Mouse (Mus musculus): Measurements from ENCODE around the gene Fermt3. TPM values are rescaled to one million over a fixed set of nuclear protein-coding genes. Genes with fewer than 3 reads are reported as not detected.

The Fermt3 gene
- 3.1 and 3.8 TPM in 2 replicates for polyA plus RNA-seq (2014; fragmentation: Nextera tagmentation; extraction: Ambion mirVana)

DNA sequence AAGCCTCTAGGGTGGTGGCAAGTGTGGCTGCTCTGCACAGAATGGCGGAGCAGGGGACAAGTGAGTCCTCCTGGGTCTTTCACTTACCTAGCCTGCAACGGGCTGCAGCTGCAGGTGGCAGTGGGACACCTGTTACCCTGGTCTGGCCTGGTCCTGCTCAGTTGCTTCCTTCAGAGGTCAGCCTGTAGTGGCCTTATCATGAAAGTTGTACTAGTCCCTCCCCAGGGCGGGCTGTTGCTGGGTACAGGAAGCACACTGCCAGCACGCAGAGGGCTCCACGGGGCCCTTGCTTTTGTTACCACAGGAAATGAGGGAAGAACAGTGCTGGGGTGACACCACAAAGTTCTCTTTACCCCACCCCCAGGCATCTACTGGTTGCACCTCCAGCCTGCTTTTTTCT, at the start of gene Fermt3:
Gene Fermt3, minus strand, starts transcription at position 279 of the 400 bp plus-strand sequence.
- no peaks in the 10 kb centered on the region for H3K9me3 ChIP-seq (ENCODE audit: control insufficient read depth, low read length)
- H3K4me1 ChIP-seq (replicated peaks; ENCODE audit: control insufficient read depth, insufficient read depth, low read length), result no peaks in the 10 kb centered on the region
- no peak within 1 kb of the TSS for H3K4me2 ChIP-seq (replicated peaks)
- no peak within 1 kb of the TSS for H3K27ac ChIP-seq
- no peak for DNase-seq (ENCODE audit: low spot score)
- WGBS, result 91% methylated on average over 5 of the region's 5 CpGs
- no peak within 1 kb of the TSS for H3K4me3 ChIP-seq (replicated peaks; ENCODE audit: low read length)
- peaks cover 61% of the 10 kb centered on the region for H3K36me3 ChIP-seq (replicated peaks; ENCODE audit: control insufficient read depth, insufficient read depth)
- no peak for ATAC-seq (ENCODE audit: low FRiP score)
- no peak within 1 kb of the TSS for H3K9ac ChIP-seq
- no peaks in the 10 kb centered on the region for H3K27me3 ChIP-seq (ENCODE audit: control insufficient read depth, insufficient read depth, low read length)

DNA sequence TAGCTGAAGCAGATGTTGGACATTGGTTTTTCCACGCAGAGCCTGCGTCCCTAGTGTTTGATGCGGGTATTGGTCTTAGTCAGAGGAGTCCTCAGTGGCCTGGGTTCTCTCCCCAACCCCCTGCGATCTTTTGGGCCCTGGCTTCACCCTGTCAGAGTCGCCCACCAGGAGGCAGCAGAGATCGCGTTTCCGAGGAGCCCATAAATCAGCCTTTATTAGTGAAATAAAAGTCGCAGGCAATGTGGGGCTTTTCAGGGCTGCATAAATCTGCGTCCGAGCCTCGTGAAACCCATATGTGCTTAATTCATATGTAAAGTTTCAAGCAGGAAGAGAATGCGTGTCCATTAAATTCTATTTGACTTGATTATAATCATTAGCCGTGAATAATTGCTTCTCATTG, 48.9 kb upstream of the Fermt3 start:
- Histone ChIP-seq H3K4me3 (replicated peaks; ENCODE audit: low read length) (no peak overlapping the region), H3K27me3 (ENCODE audit: control insufficient read depth, insufficient read depth, low read length) (no peaks in the 10 kb centered on the region; the same call in 1 of the 2 replicates), H3K9ac (no peak overlapping the region), H3K4me1 (replicated peaks; ENCODE audit: control insufficient read depth, insufficient read depth, low read length) (peaks cover 57% of the 10 kb centered on the region), H3K9me3 (ENCODE audit: control insufficient read depth, low read length) (no peaks in the 10 kb centered on the region), H3K4me2 (replicated peaks) (peak overlapping the region; percentile 23; the same call in 1 of the 2 replicates), H3K36me3 (replicated peaks; ENCODE audit: control insufficient read depth, insufficient read depth) (no peaks in the 10 kb centered on the region), H3K27ac (no peak overlapping the region)
- 2% methylated on average over 14 of the region's 14 CpGs for WGBS
- no peak; the same call in 1 of the 2 replicates for ATAC-seq (ENCODE audit: low FRiP score)
- DNase-seq (ENCODE audit: low spot score), result peak; percentile 89

DNA sequence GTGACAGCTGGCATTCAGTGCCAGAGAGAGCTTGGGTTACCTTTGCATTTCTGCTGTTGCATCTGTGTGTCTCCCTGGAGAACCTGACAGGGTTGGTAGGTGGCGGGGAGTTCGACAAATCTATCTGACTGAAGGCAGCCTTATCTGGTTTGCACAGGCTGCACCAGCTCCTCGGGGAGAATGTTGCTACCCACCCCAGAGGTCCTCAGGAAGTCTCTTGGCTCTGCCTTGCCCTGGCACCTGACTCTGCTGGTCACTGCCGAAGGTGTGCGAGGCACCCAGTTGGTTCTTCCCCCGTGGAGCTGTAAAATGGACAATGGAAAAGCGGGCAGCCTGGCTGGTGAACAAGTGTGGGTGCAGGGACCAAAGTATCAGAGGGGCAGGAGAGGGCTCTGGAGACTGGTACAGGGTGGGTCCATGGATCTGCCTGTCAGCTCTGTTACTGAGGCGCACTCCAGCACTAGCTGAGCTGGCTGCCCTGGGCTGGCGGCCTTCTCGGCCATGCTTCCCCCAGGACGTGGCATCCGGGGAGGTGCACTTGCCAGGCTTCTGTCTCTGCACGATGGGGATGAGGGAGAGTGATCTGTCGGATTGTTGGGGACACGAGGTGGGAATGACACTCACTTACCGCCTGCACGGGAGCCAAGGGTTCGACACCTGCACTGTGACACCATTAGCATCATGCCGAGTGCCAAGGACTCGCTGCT, 48.2 kb upstream of the Fermt3 start:
- Histone ChIP-seq H3K27ac (no peak overlapping the region), H3K4me3 (replicated peaks; ENCODE audit: low read length) (no peak overlapping the region), H3K4me1 (replicated peaks; ENCODE audit: control insufficient read depth, insufficient read depth, low read length) (peaks cover 55% of the 10 kb centered on the region), H3K36me3 (replicated peaks; ENCODE audit: control insufficient read depth, insufficient read depth) (no peaks in the 10 kb centered on the region), H3K9ac (no peak overlapping the region), H3K27me3 (ENCODE audit: control insufficient read depth, insufficient read depth, low read length) (no peaks in the 10 kb centered on the region; the same call in 1 of the 2 replicates), H3K4me2 (replicated peaks) (no peak overlapping the region), H3K9me3 (ENCODE audit: control insufficient read depth, low read length) (no peaks in the 10 kb centered on the region)
- ATAC-seq (ENCODE audit: low FRiP score) (no peak), DNase-seq (ENCODE audit: low spot score) (no peak)
- WGBS, result 48% methylated on average over 20 of the region's 20 CpGs

DNA sequence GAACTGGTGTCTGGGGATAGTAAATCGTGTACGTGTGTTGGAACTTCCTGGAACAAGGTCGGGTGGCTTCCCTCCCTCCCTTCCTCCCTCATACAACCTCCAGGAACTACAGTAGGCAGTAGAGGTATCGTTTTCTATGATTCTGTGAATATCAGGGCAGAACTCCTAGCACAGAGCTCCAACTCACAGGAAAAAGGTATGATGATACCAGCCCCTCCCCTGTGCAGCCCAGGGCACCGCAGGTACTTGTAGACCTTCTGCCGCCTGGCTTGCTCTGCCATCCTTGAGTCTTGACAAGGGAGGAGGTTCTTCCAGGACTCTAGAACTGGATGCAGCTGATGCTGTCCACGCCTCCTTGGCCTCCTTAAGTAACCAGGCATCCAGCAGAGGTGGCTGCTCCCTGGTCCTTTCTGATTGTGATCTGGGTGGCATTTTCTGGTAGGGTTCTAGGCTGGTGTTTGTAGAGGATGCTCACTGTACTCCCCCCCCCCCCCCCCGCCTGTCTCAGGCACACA, 47.6 kb upstream of the Fermt3 start:
- H3K9ac ChIP-seq, result no peak overlapping the region
- H3K27ac ChIP-seq, result no peak overlapping the region

DNA sequence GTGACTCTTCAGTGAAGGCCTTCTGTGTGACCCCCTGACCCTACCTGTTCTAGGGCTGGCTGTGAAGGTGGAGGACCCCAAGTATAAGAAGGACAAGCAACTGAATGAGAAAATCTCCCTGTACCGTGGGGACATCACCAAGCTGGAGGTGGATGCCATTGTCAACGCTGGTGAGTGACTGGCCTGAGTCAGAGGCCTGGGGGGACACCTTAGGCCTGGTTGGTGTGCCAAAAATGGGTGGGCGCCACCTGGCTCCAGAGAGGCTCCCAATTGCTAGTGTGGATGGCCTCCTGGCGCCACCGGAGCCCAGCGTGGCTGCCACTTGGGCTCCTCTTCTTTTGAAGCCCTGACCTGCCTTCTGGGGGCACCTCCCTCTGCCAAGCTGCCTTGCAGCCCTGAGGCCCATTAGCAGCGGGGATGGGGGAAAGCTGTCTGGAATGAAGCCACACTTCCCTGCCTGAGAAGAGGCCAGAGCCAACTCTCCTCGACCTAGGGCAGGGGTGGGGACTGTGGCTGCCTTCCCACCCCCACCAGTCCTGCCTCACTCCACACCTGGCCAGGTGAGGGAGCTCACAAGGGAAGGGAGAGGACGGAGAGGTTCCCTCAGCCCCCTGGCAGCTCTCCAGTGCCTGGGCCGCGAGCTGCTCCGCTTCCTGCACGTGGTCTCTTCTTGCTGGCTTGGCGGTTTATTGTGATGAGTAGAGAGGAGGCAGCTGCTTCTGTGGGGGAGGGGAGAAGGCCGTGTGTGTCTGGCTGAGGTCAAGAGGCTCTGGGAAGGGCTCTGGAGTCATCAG, 47.0 kb upstream of the Fermt3 start:
- Histone ChIP-seq H3K4me1 (replicated peaks; ENCODE audit: control insufficient read depth, insufficient read depth, low read length) (peaks cover 47% of the 10 kb centered on the region), H3K4me2 (replicated peaks) (no peak overlapping the region), H3K9ac (0 out of 2 replicates have a peak overlapping the region, but pooled peaks have one; percentile 21), H3K27ac (no peak overlapping the region), H3K36me3 (replicated peaks; ENCODE audit: control insufficient read depth, insufficient read depth) (no peaks in the 10 kb centered on the region), H3K9me3 (ENCODE audit: control insufficient read depth, low read length) (no peaks in the 10 kb centered on the region), H3K4me3 (replicated peaks; ENCODE audit: low read length) (no peak overlapping the region), H3K27me3 (ENCODE audit: control insufficient read depth, insufficient read depth, low read length) (no peaks in the 10 kb centered on the region; the same call in 1 of the 2 replicates)
- ATAC-seq (ENCODE audit: low FRiP score) (no peak), DNase-seq (ENCODE audit: low spot score) (peak; percentile 53)
- WGBS, result 29% methylated on average over 15 of the region's 15 CpGs

More for the DNA sequence above, 47.6 kb upstream of the Fermt3 start:
- no peaks in the 10 kb centered on the region; the same call in 1 of the 2 replicates for H3K27me3 ChIP-seq (ENCODE audit: control insufficient read depth, insufficient read depth, low read length)
- no peak overlapping the region for H3K4me3 ChIP-seq (replicated peaks; ENCODE audit: low read length)
- no peaks in the 10 kb centered on the region for H3K36me3 ChIP-seq (replicated peaks; ENCODE audit: control insufficient read depth, insufficient read depth)
- ATAC-seq (ENCODE audit: low FRiP score) (no peak), DNase-seq (ENCODE audit: low spot score) (no peak)
- H3K4me1 ChIP-seq (replicated peaks; ENCODE audit: control insufficient read depth, insufficient read depth, low read length), result peaks cover 49% of the 10 kb centered on the region
- WGBS, result 36% methylated on average over 7 of the region's 8 CpGs
- H3K4me2 ChIP-seq (replicated peaks), result no peak overlapping the region
- no peaks in the 10 kb centered on the region for H3K9me3 ChIP-seq (ENCODE audit: control insufficient read depth, low read length)

DNA sequence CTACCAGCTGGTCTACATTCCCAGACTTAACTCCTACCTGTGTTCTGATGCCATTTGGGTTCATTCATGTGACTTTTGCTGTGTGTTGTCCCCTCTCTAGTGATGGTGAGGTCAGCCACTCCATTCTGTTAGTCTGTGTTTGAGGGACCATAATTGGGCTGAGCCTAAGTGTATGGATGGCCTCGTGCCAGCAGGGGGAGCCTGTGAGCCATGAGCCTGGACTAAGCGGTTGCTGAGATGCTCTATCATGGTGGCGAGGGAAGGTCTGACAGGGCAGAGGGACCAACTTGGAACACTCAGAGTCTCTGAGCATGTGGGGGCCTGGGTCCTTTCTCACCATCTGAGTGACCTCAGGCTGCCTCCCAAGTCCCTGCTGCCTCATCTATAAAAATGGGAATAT, 45.3 kb upstream of the Fermt3 start:
- Histone ChIP-seq H3K4me3 (replicated peaks; ENCODE audit: low read length) (no peak overlapping the region), H3K27me3 (ENCODE audit: control insufficient read depth, insufficient read depth, low read length) (peaks cover 7% of the 10 kb centered on the region), H3K9me3 (ENCODE audit: control insufficient read depth, low read length) (no peaks in the 10 kb centered on the region), H3K4me1 (replicated peaks; ENCODE audit: control insufficient read depth, insufficient read depth, low read length) (peaks cover 36% of the 10 kb centered on the region), H3K4me2 (replicated peaks) (no peak overlapping the region), H3K27ac (no peak overlapping the region), H3K9ac (no peak overlapping the region), H3K36me3 (replicated peaks; ENCODE audit: control insufficient read depth, insufficient read depth) (no peaks in the 10 kb centered on the region)
- peak; percentile 62 for ATAC-seq (ENCODE audit: low FRiP score)
- DNase-seq (ENCODE audit: low spot score), result peak; percentile 91
- WGBS, result 0% methylated on average over 3 of the region's 3 CpGs

DNA sequence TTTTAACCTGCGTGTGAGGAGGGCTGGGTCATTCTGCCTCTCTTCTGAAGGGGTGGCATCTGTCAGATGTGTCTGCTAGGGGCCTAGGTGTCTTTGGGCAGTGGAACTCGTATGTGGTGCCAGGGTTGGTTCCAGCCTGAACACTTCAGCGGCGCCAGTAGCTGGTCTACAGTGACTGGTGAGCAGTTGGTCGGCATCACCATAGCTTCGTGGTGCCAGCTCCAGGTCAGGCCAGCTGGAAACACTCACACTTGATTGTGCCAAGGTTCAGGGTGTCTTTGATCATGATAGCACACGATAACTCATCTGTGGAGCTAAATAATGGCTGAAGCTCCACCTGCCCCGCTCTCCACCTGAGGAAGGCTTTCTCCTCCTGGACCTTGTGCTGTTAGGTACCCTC, 43.6 kb upstream of the Fermt3 start:
- H3K27ac ChIP-seq, result no peak overlapping the region
- no peak for DNase-seq (ENCODE audit: low spot score)
- no peaks in the 10 kb centered on the region for H3K36me3 ChIP-seq (replicated peaks; ENCODE audit: control insufficient read depth, insufficient read depth)
- no peaks in the 10 kb centered on the region for H3K9me3 ChIP-seq (ENCODE audit: control insufficient read depth, low read length)
- 91% methylated on average over 8 of the region's 8 CpGs for WGBS
- H3K4me3 ChIP-seq (replicated peaks; ENCODE audit: low read length), result no peak overlapping the region
- peaks cover 20% of the 10 kb centered on the region for H3K4me1 ChIP-seq (replicated peaks; ENCODE audit: control insufficient read depth, insufficient read depth, low read length)
- no peak overlapping the region for H3K4me2 ChIP-seq (replicated peaks)
- no peak overlapping the region for H3K9ac ChIP-seq
- peaks cover 12% of the 10 kb centered on the region for H3K27me3 ChIP-seq (ENCODE audit: control insufficient read depth, insufficient read depth, low read length)
- no peak for ATAC-seq (ENCODE audit: low FRiP score)

DNA sequence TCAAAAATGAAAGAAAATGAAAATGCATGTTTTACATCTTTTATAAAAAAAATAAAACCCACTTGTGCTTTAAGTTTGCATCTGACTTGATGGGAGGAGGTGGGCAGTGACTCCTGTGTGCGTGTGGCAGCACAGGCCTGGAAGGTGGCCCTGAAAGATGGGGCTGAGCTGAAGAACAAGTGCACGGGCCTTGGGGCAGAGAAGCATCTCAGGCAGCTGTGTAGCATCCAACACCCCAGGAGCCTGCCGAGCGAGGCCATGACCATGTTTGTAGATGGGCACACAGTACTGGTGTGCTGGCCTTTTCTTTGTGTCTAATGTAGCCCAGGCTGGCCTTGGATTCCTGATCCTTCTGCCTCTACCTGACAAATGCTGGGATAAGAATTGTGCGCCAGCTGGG, 42.8 kb upstream of the Fermt3 start:
- Histone ChIP-seq H3K4me3 (replicated peaks; ENCODE audit: low read length) (no peak overlapping the region), H3K27ac (no peak overlapping the region), H3K36me3 (replicated peaks; ENCODE audit: control insufficient read depth, insufficient read depth) (no peaks in the 10 kb centered on the region), H3K9ac (no peak overlapping the region), H3K27me3 (ENCODE audit: control insufficient read depth, insufficient read depth, low read length) (peaks cover 16% of the 10 kb centered on the region), H3K4me1 (replicated peaks; ENCODE audit: control insufficient read depth, insufficient read depth, low read length) (peaks cover 17% of the 10 kb centered on the region), H3K4me2 (replicated peaks) (no peak overlapping the region), H3K9me3 (ENCODE audit: control insufficient read depth, low read length) (no peaks in the 10 kb centered on the region)
- no peak for DNase-seq (ENCODE audit: low spot score)
- 86% methylated on average over 5 of the region's 5 CpGs for WGBS
- no peak for ATAC-seq (ENCODE audit: low FRiP score)

DNA sequence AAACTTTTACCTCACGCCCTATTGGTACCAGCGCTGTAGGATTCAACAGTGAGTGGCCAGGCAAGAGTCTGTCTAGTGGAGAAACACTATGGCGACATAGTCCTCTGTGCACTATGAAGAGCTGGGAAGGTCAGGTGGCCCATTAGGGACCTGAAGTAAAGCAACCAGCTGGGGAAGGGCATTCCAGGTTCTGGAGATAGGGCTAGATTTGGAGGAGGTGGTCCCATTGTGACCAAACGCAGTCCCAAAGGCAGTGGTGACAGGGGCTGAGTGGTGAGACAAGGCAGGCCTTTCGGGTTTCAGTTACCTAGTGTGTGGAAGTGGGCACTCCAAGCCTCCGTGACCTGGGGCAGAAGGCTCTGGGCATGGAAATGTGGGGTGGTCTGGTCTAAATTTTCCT, 39.3 kb upstream of the Fermt3 start:
- Histone ChIP-seq H3K9me3 (ENCODE audit: control insufficient read depth, low read length) (no peaks in the 10 kb centered on the region), H3K4me1 (replicated peaks; ENCODE audit: control insufficient read depth, insufficient read depth, low read length) (peaks cover 10% of the 10 kb centered on the region), H3K36me3 (replicated peaks; ENCODE audit: control insufficient read depth, insufficient read depth) (no peaks in the 10 kb centered on the region), H3K9ac (no peak overlapping the region), H3K27ac (no peak overlapping the region), H3K4me2 (replicated peaks) (peak overlapping the region; percentile 100; the same call in 1 of the 2 replicates), H3K4me3 (replicated peaks; ENCODE audit: low read length) (no peak overlapping the region), H3K27me3 (ENCODE audit: control insufficient read depth, insufficient read depth, low read length) (peaks cover 29% of the 10 kb centered on the region)
- 53% methylated on average over 6 of the region's 6 CpGs for WGBS
- ATAC-seq (ENCODE audit: low FRiP score) (no peak), DNase-seq (ENCODE audit: low spot score) (no peak)
